Mouse (Mus musculus): ENCODE measurements around the gene Aqp1. TPM values are rescaled to one million over a fixed set of nuclear protein-coding genes. Genes with fewer than 3 reads are reported as not detected.

Aqp1 gene
- polyA plus RNA-seq, 1 experiment = 1,116 TPM

DNA sequence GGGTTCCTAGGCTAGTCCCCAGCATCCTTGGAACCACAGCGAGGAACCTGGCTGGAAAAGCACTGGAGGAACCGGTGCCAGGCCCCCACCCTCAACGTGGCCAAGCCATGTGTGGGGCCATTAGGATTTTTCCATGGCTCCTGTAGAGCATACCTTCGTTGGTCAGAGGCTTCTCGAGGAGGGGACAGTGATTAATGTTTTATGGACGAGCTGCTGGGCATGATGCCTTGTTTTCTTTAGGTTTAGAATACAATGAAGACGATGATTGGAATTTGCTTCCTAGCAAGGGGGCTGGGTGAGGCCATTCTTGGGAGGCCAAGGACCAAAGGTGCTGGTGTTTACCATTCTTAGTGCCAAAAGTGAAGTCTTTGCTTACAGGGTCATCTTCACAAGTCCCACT lies 15.5 kb downstream of the Aqp1 start:
- WGBS = 59% methylated on average over 7 of the region's 7 CpGs
- DNase-seq = no peak
- TF ChIP-seq POLR2A (IDR thresholded peaks at IDR 0.05; ENCODE audit: borderline replicate concordance, extremely low read depth, low read depth, low read length) (no peak), CTCF (IDR thresholded peaks at IDR 0.05; ENCODE audit: insufficient read depth, low read length) (no peak)

DNA sequence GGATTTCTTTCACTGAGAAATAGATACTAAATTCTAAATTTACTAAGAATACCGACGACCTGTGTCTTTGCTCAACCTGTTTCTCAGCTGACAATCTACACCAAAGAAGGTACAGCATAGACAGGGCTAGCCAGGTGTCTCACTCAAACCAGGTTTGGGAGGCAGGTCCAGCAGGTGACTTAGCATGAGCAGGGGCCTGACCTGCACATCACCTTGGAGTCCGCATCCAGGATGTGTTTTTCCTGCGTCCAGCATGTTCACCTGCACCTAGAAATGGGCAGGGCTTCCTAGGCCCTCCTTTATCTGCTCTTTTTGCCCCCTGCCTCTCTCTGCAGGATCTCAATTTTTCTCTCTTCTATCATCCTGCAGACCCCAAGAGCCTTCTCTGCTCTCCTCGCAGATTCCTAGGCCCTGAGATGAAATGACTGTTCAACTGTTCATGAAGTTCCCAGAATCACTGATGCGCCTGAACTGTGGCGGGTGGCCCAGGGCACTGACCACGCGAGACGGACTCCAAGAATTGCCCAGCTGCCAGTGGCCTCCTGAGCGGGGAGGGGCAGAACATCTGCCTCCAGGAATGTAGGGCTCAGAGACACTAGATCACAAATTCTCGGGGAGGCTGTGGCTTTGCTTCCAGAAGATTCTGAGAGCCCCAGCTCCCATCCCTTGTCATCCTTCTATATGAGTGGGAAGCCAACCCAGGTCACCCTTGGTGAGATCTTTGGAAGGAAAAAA lies 17.6 kb downstream of the Aqp1 start:
- no peak for DNase-seq
- Histone ChIP-seq H3K4me3 (replicated peaks; ENCODE audit: extremely low read depth, low read depth, low read length) (no peak overlapping the region), H3K4me1 (ENCODE audit: control insufficient read depth, insufficient read depth, low read length) (peaks cover 10% of the 10 kb centered on the region)
- TF ChIP-seq CTCF (IDR thresholded peaks at IDR 0.05; ENCODE audit: insufficient read depth, low read length) (no peak), POLR2A (IDR thresholded peaks at IDR 0.05; ENCODE audit: borderline replicate concordance, extremely low read depth, low read depth, low read length) (no peak)
- 84% methylated on average over 12 of the region's 12 CpGs for WGBS

More for the DNA sequence above, 15.5 kb downstream of the Aqp1 start:
- Histone ChIP-seq H3K4me3 (replicated peaks; ENCODE audit: extremely low read depth, low read depth, low read length) (no peak overlapping the region), H3K4me1 (ENCODE audit: control insufficient read depth, insufficient read depth, low read length) (peaks cover 6% of the 10 kb centered on the region; the same call in 1 of the 2 replicates)

DNA sequence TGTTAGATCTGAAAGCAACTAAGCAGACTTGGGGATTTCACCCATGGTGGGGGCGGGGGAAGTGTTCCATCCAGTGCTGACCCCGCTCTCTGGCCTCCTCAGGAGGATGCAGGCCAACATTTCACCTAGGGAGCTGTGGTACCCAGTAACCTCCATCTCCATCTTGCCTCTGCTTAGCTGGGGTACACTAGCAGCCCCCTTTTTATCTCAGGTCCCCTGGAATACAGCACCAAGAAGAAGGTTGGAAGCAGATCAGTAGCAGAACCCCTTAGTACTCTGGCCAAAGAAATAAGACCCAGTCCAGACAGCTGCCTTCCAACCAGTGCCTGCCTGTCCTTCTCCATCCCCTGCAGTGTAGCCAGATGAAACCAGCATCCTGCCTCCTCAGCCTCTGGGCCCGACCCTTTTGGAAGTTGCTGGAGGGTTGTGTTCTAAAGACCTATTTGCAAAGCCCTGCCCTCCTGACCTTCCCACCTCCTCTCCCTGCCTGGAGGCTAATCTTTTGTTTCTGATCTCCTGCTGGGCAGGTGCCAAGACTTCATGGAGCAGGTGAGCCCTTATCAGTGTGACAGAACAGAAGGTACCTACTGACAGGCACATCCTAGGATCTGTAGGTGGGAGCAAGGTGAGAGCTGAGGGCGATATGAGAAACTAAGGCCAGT lies 18.4 kb downstream of the Aqp1 start:
- TF ChIP-seq POLR2A (IDR thresholded peaks at IDR 0.05; ENCODE audit: borderline replicate concordance, extremely low read depth, low read depth, low read length) (no peak), CTCF (IDR thresholded peaks at IDR 0.05; ENCODE audit: insufficient read depth, low read length) (no peak)
- H3K4me3 ChIP-seq (replicated peaks; ENCODE audit: extremely low read depth, low read depth, low read length) = no peak overlapping the region
- no peak for DNase-seq
- H3K4me1 ChIP-seq (ENCODE audit: control insufficient read depth, insufficient read depth, low read length) = peaks cover 10% of the 10 kb centered on the region
- 79% methylated on average over 4 of the region's 4 CpGs for WGBS

DNA sequence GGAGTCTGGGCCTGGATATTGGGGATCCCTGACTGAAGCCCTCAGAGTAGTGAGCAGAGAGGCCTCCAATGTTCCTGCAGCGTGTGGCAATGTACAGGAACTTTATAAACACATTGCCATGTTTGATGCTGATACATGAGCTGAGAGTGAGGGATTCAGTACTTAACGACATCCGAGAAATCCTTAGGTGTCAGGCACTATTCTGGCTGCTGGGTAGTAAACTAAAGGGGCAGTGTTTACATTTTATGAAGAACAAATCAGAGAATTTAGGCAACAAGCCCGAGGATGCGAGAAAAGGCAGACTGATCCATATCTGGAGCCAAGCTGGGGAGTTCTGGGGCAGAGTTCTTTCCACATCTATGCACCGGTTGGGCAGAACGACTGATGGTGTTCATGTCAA lies 19.3 kb downstream of the Aqp1 start:
- Histone ChIP-seq H3K4me3 (replicated peaks; ENCODE audit: extremely low read depth, low read depth, low read length) (no peak overlapping the region), H3K4me1 (ENCODE audit: control insufficient read depth, insufficient read depth, low read length) (peaks cover 10% of the 10 kb centered on the region)
- TF ChIP-seq CTCF (IDR thresholded peaks at IDR 0.05; ENCODE audit: insufficient read depth, low read length) = no peak
- no peak for TF ChIP-seq POLR2A (IDR thresholded peaks at IDR 0.05; ENCODE audit: borderline replicate concordance, extremely low read depth, low read depth, low read length)
- 46% methylated on average over 7 of the region's 7 CpGs for WGBS
- no peak for DNase-seq

DNA sequence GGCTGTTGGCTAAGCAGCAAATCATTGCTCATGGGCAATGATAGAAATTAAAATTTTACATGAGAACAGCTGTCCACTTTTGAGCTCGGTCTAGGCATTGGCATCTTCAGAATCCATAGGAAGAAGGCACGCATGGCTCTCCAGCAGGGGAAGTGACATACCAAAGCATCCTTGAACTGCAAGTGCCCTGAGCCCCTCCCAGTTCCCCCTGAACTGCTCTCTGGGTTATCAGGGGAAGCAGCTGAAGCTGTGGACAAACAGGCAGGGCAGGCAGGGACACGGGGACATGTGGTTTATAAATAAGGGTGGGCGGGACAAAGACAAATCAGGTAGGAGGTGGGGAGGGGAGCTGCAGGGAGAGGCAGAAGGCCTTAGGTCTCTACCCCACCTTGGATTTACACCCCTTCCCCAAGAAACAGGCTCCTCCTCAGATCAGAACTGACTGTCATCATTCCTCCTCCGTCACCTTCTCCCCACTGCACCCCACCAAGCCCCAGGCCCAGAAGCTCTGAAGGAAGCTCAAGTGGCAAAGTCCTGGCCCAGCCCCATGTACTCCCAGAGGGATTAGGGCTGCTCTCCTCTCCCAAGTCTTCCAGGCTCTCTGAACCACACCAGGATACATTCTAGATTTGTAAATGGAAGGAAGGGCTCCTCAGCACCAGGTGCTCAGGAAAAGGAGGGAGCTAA lies 19.9 kb downstream of the Aqp1 start:
- WGBS = 34% methylated on average over 5 of the region's 5 CpGs
- no peak for DNase-seq
- peaks cover 10% of the 10 kb centered on the region for H3K4me1 ChIP-seq (ENCODE audit: control insufficient read depth, insufficient read depth, low read length)
- no peak for TF ChIP-seq CTCF (IDR thresholded peaks at IDR 0.05; ENCODE audit: insufficient read depth, low read length)
- TF ChIP-seq POLR2A (IDR thresholded peaks at IDR 0.05; ENCODE audit: borderline replicate concordance, extremely low read depth, low read depth, low read length) = no peak
- H3K4me3 ChIP-seq (replicated peaks; ENCODE audit: extremely low read depth, low read depth, low read length) = no peak overlapping the region

DNA sequence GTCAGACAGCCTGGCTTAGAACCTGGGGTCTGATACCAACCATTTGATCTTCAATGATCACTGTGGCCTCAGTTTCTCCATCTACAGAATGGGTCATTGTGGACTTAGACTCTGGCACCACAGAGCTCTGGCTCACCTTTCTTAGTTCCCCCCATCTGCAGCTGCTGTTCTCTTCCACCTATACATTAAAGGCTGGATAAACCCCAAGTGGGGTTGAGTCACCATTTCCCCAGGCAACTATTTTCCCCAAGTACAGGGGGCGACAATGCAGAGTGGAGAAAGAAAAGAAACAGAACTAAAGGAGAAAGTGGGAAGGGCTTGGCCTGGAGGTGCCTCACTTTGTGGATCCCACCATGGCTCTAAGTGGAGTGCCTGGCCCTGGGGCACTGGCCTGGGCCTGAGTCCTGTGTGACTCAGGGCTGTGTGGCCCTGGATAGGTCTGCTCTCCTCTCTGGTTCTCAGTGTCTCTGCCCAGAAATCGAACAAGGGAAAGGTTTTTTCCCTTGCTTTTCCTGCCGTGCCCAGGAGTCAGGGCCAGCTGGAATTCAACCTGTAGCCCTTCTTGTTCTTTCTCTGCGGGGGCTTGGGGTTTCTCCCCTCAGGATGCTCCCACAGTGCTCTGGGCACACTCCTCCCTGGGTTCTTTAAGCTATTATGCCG lies 20.9 kb downstream of the Aqp1 start:
- no peak overlapping the region for H3K4me3 ChIP-seq (replicated peaks; ENCODE audit: extremely low read depth, low read depth, low read length)
- H3K4me1 ChIP-seq (ENCODE audit: control insufficient read depth, insufficient read depth, low read length) = peaks cover 10% of the 10 kb centered on the region
- WGBS = 67% methylated on average over 5 of the region's 5 CpGs
- no peak for DNase-seq
- no peak for TF ChIP-seq POLR2A (IDR thresholded peaks at IDR 0.05; ENCODE audit: borderline replicate concordance, extremely low read depth, low read depth, low read length)
- no peak for TF ChIP-seq CTCF (IDR thresholded peaks at IDR 0.05; ENCODE audit: insufficient read depth, low read length)

DNA sequence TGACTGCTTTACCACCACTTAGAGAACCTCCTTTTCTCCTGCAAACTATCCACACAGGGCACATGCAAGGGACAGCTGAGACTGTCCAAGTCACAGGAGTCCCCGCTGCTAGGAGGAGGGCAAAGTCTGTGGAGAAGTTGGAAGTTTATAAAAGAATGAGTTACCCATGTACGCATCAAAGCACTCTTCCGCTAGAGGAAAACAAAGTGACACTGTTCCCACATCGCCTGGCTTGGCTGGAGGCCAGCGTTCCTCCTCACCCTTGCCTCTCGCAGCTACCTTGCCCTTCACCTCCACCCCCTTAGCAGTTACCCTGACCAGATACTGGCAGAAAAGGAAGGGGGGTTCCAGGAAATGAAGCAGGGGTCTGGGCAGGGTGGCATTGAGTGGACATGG lies 21.4 kb downstream of the Aqp1 start:
- no peak for TF ChIP-seq POLR2A (IDR thresholded peaks at IDR 0.05; ENCODE audit: borderline replicate concordance, extremely low read depth, low read depth, low read length)
- no peak for TF ChIP-seq CTCF (IDR thresholded peaks at IDR 0.05; ENCODE audit: insufficient read depth, low read length)
- Histone ChIP-seq H3K4me1 (ENCODE audit: control insufficient read depth, insufficient read depth, low read length) (peaks cover 10% of the 10 kb centered on the region), H3K4me3 (replicated peaks; ENCODE audit: extremely low read depth, low read depth, low read length) (no peak overlapping the region)
- no peak for DNase-seq
- WGBS = 34% methylated on average over 6 of the region's 6 CpGs

DNA sequence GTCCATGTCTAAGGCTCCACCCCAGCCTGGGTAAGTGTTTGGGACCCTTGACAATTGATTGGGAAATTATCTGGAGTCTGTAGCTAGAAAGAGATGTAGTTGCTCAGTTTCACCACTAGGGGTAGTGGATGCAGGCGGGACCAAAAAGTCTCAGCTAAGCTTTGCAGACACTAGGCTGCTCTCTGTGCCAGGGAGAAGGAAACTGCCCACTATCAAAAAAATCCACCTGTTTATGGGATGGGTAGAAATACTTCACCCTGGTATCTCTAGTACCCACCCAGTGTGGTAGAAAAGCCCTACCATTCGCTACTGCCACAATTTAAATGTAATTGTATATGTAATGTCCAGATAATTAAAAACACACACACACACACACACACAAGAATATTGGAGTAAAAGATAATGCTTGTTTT lies 22.5 kb downstream of the Aqp1 start:
- WGBS = 22% methylated on average over 2 of the region's 2 CpGs
- no peak for DNase-seq

DNA sequence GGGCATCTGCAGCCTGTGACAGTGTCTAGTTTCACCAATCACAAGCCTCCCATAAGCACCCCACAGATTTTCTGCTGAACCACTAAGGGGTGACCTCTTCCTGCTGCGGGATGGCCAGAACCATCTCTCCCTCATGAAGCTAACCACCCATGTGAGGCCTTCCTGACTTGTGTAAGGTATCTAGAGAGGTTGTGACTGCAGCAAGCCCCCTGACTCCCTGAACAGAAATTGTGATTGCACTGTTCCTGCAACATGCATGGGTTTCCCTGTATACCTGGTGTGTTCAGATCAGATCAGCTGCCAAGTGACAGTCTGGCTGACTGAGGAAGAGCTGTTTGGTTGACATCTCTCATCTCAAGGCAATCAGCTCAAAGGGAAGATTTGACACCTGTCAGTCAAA lies 26.4 kb downstream of the Aqp1 start:
- TF ChIP-seq CTCF (IDR thresholded peaks at IDR 0.05; ENCODE audit: insufficient read depth, low read length) = no peak
- TF ChIP-seq POLR2A (IDR thresholded peaks at IDR 0.05; ENCODE audit: borderline replicate concordance, extremely low read depth, low read depth, low read length) = no peak
- Histone ChIP-seq H3K4me1 (ENCODE audit: control insufficient read depth, insufficient read depth, low read length) (peaks cover 2% of the 10 kb centered on the region), H3K4me3 (replicated peaks; ENCODE audit: extremely low read depth, low read depth, low read length) (no peak overlapping the region)
- WGBS = 79% methylated on average over 1 of the region's 1 CpGs
- no peak for DNase-seq

More for the DNA sequence above, 22.5 kb downstream of the Aqp1 start:
- TF ChIP-seq CTCF (IDR thresholded peaks at IDR 0.05; ENCODE audit: insufficient read depth, low read length) (peak; percentile 62), POLR2A (IDR thresholded peaks at IDR 0.05; ENCODE audit: borderline replicate concordance, extremely low read depth, low read depth, low read length) (no peak)
- Histone ChIP-seq H3K4me3 (replicated peaks; ENCODE audit: extremely low read depth, low read depth, low read length) (no peak overlapping the region), H3K4me1 (ENCODE audit: control insufficient read depth, insufficient read depth, low read length) (peaks cover 10% of the 10 kb centered on the region)

Measured in lung, adult 2 months (tissue).